Mouse (Mus musculus): ENCODE data around the gene Rasa3.

- no peak for TF ChIP-seq CTCF (IDR thresholded peaks at IDR 0.05; ENCODE audit: borderline replicate concordance, insufficient read depth, low read length)
- TF ChIP-seq POLR2A (IDR thresholded peaks at IDR 0.05; ENCODE audit: low read depth, low read length): no peak
Observed at GRCm38 (mm10) chr8:13541526-13541925, 135.9 kb downstream of the Rasa3 start.

Data from embryonic fibroblast, embryonic 13.5 days (primary cell).